Mouse (Mus musculus): ENCODE measurements at regions not wholly inside any gene's neighbourhood (a gene's known extent, or its start where the extent isn't known, plus 50 kb on each side); places are given as distances from the start of the nearest gene placed in this dataset.

- no peak for DNase-seq
Observed at GRCm38 (mm10) chr10:21672171-21672570, 79.2 kb downstream of the 1700020N01Rik start.

DNA sequence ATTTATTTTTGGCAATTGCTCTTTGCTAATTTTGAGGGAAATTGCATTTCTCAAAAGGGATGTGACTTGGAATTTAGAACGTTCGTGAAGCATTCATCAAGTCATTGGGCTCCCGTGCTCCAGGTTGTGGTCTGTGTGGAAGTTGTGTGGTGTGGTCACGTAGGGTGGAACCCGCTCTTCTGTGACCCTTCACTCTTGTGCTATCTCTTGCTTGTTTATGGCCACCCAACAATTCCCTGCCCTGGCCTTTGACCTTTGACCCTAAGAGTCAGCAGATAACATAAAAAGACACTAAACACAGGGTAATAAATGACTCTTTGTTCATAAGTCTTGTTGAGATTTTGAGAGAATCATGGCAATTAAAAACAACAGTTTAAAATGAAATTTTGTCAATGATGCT, 79.7 kb downstream of the 1700020N01Rik start:
- no peak for DNase-seq

GRCm38 (mm10) chr10:21673831-21674230, 80.9 kb downstream of the 1700020N01Rik start:
- DNase-seq = no peak

- no peak for DNase-seq
Observed at GRCm38 (mm10) chr10:21675786-21676185, 82.8 kb downstream of the 1700020N01Rik start.

DNA sequence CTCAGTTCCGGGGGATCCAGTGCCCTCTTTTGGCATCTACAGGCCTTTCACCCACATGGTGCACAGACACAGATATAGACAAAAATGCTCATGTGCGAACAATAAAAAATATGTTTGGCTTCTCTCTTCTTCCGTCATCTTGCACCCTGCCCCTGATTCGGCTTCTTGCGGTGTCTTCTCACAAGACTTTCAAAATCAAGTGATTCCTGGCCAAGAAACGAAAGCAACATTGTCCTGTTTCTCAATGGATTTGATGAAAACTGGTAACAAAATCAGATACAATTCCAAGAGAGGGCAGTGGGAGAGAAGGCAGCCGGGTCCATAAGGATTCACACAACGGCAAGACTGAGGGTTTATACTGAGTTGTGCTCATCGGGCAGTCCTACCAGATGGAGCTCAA, 85.0 kb downstream of the 1700020N01Rik start:
- no peak for DNase-seq

- DNase-seq = no peak
Observed at GRCm38 (mm10) chr10:21678372-21678771, 85.4 kb downstream of the 1700020N01Rik start.

- no peak for DNase-seq
Observed at GRCm38 (mm10) chr10:21678811-21679451, 86.0 kb downstream of the 1700020N01Rik start.

- DNase-seq = no peak
Observed at GRCm38 (mm10) chr10:21680789-21681188, 87.8 kb downstream of the 1700020N01Rik start.

- DNase-seq = no peak
Observed at GRCm38 (mm10) chr10:21684286-21685013, 91.5 kb downstream of the 1700020N01Rik start.

DNA sequence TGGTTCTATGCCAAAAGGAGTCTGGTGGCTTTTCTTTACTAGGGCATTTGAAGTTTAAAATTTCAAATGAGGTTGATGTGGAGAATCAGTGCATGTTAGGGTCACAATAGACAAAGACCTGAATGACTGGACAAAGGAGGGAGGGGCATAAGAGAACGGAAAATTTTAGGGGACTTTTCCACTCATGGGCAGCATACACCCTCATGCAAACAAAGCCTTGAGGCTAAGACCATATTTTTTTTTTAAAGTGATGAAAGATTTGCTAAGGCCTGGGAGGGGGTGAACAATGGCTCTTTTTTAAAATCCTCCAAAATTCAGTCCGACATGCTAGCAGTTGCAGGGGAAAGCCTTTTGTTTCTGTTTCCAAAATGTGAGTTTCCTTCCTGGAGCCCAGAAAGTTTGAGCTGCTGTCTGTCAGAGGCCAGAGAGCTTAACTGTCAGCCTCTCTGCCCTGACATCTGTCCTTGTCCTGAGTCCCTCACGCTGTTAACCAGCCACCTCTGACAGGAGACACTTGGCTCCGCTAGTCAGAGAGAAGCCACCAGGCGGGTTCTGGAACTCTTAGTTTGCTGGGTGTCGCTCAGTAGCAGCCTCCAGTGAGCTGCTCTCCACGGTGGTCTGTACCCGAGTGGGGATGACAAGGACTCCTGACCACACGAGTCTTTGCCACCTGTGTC, 92.3 kb downstream of the 1700020N01Rik start:
- peak; percentile 21 for DNase-seq

GRCm38 (mm10) chr10:21686060-21686459, 93.1 kb downstream of the 1700020N01Rik start:
- no peak for DNase-seq

- DNase-seq = no peak
Observed at GRCm38 (mm10) chr10:21687484-21687883, 94.5 kb downstream of the 1700020N01Rik start.

GRCm38 (mm10) chr10:21688513-21688912, 95.6 kb downstream of the 1700020N01Rik start:
- DNase-seq = no peak

DNA sequence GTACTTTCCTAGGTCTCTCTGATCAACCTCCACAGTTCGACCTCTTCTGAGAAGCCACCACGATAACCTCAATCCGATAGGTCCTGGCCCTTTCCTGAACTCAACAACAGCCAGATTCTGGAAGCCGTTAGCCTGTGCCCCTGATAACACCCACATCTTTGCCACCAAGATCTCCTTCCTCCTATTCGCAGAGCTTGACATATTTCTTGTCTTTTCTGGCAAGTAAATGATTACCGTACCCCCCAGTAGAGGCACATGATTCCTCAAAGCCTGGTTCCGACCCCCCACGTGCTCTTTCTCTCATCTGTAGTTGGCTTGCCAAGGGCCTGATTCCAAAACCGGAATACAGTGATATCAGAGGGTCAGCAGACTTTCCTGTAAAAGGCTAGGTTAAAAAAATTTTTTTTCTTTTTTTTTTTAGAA, 96.9 kb downstream of the 1700020N01Rik start:
- DNase-seq = no peak

GRCm38 (mm10) chr10:21695185-21695584, 102.2 kb downstream of the 1700020N01Rik start:
- no peak for DNase-seq

- no peak for DNase-seq
Observed at GRCm38 (mm10) chr10:21696671-21697070, 103.7 kb downstream of the 1700020N01Rik start.

GRCm38 (mm10) chr10:21701580-21701979, 108.6 kb downstream of the 1700020N01Rik start:
- no peak for DNase-seq

- DNase-seq = no peak
Observed at GRCm38 (mm10) chr10:21702134-21702533, 109.2 kb downstream of the 1700020N01Rik start.

GRCm38 (mm10) chr10:21711866-21712265, 118.9 kb downstream of the 1700020N01Rik start:
- no peak for DNase-seq

DNA sequence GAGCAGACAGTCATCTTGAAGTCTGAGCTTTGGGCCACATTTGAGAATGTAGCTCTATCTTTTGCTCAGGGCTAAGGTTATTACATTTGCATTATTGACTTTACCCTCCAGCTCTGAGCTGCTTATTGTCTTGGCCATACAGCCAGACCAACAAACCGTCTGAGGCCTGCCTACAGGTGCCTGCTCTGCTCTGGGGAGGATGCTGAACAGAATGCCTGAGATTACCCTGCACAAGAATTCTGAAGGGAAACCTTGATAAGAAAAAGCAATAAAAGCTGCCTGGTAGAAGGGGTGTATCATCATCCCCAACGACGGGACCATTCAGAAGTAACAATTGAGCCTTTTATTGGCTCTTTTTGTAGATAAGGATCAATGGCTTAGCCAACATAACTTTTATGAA, 119.9 kb downstream of the 1700020N01Rik start:
- no peak for DNase-seq

DNA sequence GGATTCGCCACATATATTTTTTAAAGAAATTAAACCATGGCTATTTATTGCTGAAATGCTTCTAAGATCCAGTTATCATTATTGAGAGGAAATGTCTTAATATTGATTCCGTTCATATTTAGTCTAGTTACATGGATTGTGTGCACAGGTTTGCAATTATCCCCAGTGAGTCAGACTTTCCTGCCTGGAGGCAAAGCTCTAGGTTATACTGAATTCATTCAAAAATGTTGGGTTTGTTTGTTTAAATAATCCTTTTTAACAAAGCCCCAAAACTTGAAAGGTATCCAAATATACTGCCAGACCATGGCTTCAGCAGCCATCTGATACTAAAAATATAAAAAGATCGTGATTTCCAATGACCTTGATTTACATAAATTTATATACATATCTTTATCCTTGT, 122.5 kb downstream of the 1700020N01Rik start:
- DNase-seq = no peak

- DNase-seq = no peak
Observed at GRCm38 (mm10) chr10:21718189-21718588, 125.2 kb downstream of the 1700020N01Rik start.

- DNase-seq = no peak
Observed at GRCm38 (mm10) chr10:21724351-21724750, 131.4 kb downstream of the 1700020N01Rik start.

DNA sequence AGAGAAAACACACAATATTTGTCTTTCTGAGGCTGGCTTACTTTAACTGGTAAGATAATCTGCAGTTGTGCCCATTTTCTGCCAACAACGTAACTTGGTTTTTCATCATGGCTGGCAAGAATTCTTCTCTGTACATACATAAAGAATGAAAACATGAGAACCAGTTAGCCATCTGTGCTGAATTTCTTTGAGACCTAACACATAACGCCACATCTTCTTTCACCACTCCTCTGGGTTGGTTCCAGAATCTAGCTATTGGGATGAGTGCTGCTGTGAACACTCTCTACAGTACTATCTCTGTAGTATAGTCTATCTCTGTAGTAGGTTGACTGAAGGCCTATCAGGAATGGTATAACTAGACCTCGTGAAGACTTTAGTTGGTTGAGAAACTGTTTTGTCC, 132.1 kb downstream of the 1700020N01Rik start:
- DNase-seq = no peak
